Mouse (Mus musculus): ENCODE measurements around the gene Tbpl1. TPM values are rescaled to one million over a fixed set of nuclear protein-coding genes. Genes with fewer than 3 reads are reported as not detected.

Tbpl1 gene
- total RNA-seq (2021) = 10 to 100 TPM; 24.5 to 29.3 TPM

- peak; percentile 97 for DNase-seq
- intact Hi-C loops (cut with DNase I) = no loop called here
Observed at GRCm38 (mm10) chr10:22731272-22732093, at the start of gene Tbpl1. TSS of gene Tbpl1 (minus strand) at chr10:22731938.

- intact Hi-C loops (cut with DNase I) = loop anchor here (10.0 kb wide), 1 partner anchor 833 kb away; no protein-coding TSS in a partner anchor
- DNase-seq = peak; percentile 7 to 25
Observed at GRCm38 (mm10) chr10:22781466-22781865, 49.7 kb upstream of the Tbpl1 start.

- DNase-seq = peak; percentile 52 to 58
- intact Hi-C loops (cut with DNase I) = loop anchor here (1.0 to 10.0 kb wide), 3 partner anchors 61 to 303 kb away; no protein-coding TSS in a partner anchor
Observed at GRCm38 (mm10) chr10:22777939-22778338, 46.2 kb upstream of the Tbpl1 start.

DNA sequence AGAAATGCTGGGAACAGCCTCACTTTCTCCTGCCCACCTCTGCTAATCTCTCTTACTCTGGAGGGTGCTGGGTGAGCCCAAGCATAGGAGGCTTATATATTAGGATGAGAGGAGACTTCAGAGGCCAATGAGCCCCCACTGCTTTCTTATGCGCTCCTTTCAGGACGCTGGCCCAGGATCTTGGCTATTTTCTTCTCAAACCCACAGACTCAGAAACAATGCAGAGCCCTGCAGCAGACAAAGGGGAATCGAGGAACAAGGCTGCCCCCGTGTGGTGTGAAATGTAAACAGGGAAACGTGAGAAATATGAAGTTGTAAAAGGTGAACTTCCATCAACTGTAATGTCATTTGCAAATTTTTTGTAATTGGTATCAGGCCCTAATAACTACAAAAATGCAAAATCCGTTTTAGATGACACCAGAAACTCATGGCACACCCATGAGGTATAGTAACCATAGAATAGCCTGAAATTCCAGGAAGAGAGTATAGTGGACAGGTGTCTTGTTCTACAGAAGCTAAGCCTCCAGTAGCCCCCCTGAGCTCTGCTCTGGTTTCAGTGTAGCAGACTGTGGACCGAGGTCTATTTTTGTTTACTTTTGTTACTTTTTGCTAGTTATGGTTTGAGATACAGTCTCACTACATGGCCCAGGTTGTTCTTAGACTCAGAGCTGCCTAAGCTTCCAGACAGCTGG is 44.4 kb upstream of the Tbpl1 start:
- peak; percentile 46 to 61 for DNase-seq

GRCm38 (mm10) chr10:22775456-22775855 is 43.7 kb upstream of the Tbpl1 start:
- no peak for DNase-seq
- intact Hi-C loops (cut with DNase I) = loop anchor here (5.0 to 10.0 kb wide), 2 partner anchors 58 to 301 kb away; no protein-coding TSS in a partner anchor

More for the DNA sequence above, 44.4 kb upstream of the Tbpl1 start:
- intact Hi-C loops (cut with DNase I) = loop anchor here (1.0 to 10.0 kb wide), 4 partner anchors 59 to 301 kb away; no protein-coding TSS in a partner anchor

- intact Hi-C loops (cut with DNase I) = loop anchor here (5.0 to 10.0 kb wide), 2 partner anchors 57 to 300 kb away; no protein-coding TSS in a partner anchor
- no peak for DNase-seq
Observed at GRCm38 (mm10) chr10:22774626-22775025, 42.9 kb upstream of the Tbpl1 start.

DNA sequence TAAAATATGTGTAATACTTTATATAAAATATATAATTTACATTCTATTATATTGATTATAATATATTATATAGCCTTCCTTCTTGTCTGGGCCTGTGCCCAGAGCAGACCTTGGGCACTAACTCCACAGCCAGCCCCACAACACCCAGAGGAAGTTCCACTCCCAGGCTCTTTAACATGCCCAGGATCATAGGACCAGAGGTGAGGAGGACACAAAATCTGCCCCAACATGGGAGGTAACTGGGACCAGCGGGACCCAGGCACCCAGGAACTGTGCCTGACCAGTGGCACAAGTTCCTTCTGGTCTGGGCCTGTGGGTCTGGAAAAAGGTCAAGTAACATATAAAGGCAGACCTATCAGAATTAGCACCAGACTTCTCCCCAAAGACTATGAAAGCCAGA is 22.5 kb upstream of the Tbpl1 start:
- DNase-seq = no peak
- intact Hi-C loops (cut with DNase I) = no loop called here

- intact Hi-C loops (cut with DNase I) = no loop called here
- no peak for DNase-seq
Observed at GRCm38 (mm10) chr10:22751175-22751682, 19.5 kb upstream of the Tbpl1 start.

- DNase-seq = peak; percentile 35 to 46
- intact Hi-C loops (cut with DNase I) = no loop called here
Observed at GRCm38 (mm10) chr10:22746334-22747322, 14.9 kb upstream of the Tbpl1 start.

GRCm38 (mm10) chr10:22745922-22746321 is 14.2 kb upstream of the Tbpl1 start:
- no peak for DNase-seq
- intact Hi-C loops (cut with DNase I) = no loop called here

GRCm38 (mm10) chr10:22732181-22732580 is 443 bp upstream of the Tbpl1 start:
- DNase-seq = no peak
- intact Hi-C loops (cut with DNase I) = no loop called here

DNA sequence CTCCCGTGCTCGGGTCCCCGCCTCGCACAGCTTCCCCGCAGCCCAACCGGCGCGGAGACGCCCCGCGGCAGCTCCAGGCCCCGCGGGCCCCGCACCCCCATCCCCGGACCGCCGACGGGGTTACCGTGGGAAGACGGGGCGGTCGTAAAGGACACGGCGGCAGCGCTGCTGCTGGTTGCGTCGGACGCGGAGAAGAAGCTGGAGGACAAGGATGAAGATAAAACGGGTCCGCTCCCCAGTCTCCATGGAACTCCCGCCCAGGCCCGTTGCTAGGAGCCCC is 806 bp downstream of the Tbpl1 start:
- intact Hi-C loops (cut with DNase I) = no loop called here

DNA sequence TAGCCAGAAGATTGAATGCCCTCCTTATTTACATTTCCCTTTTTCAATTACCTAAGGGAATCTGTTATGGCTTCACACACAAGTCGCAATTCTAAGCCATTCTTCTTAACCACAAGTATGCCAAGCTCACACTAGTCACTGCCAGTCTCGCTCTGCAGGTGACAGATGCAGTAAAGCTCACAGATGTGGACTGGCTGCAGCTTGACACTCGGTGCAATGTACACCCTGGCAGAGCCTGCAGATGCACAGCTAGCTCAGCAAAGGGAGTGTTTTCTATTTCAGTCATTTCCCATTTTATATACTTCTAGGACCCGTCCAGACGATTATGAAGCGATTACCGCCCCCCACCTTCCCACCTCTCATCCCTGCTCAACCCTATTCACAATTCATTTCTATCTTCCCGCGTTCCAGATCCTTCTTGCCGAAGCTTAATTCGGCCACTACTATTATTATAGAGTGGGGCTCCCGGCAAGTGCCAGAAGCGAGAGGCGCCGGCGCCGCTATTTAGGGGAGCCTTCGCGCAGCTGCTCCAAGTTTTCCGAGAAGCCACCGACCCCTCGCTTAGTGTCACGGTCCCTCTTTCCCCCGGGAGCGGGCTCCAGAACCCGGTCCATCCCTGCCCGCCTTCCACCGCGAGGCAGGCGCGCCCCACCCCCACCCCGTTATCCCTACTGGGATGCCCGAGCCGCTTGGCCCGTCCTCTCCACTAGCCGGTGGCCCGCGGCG is 1.3 kb downstream of the Tbpl1 start:
- intact Hi-C loops (cut with DNase I) = no loop called here
- DNase-seq = no peak

More for the DNA sequence above, 806 bp downstream of the Tbpl1 start:
- no peak for DNase-seq

- DNase-seq = no peak
- intact Hi-C loops (cut with DNase I) = loop anchor here (10.0 kb wide), 1 partner anchor 1057 kb away; the partner anchor contains the start of gene Rps12
Observed at GRCm38 (mm10) chr10:22728257-22728656, 3.5 kb downstream of the Tbpl1 start.

DNA sequence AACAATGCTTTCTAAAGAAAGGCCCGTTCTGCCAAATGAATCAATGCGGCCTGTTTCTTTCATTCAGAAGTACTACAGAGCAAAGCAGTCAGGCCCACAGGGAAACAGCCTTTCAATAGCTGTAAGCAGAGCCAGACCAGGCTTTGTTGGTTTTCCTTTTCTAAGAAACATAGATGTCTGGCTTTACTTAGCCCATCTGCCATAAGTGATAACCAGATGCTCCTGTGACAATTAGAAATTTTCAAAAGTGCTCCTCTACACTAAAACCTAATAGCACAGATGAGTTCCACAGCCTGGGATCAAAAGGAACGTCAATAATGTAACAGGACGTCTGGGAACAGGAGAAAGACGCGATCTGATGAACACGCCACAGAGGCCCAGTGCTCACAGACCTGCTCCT is 5.4 kb downstream of the Tbpl1 start:
- DNase-seq = no peak
- intact Hi-C loops (cut with DNase I) = loop anchor here (10.0 kb wide), 1 partner anchor 1059 kb away; the partner anchor contains the start of gene Rps12

GRCm38 (mm10) chr10:22725166-22725565 is 6.6 kb downstream of the Tbpl1 start:
- intact Hi-C loops (cut with DNase I) = loop anchor here (10.0 kb wide), 1 partner anchor 1060 kb away; the partner anchor contains the start of gene Rps12
- DNase-seq = no peak

GRCm38 (mm10) chr10:22720781-22721529 is 10.8 kb downstream of the Tbpl1 start:
- intact Hi-C loops (cut with DNase I) = loop anchor here (10.0 kb wide), 1 partner anchor 1064 kb away; the partner anchor contains the start of gene Rps12
- no peak for DNase-seq

GRCm38 (mm10) chr10:22718475-22718874 is 13.3 kb downstream of the Tbpl1 start:
- intact Hi-C loops (cut with DNase I) = loop anchor here (5.0 kb wide), 1 partner anchor 59 kb away; no protein-coding TSS in a partner anchor
- no peak for DNase-seq
